Mouse (Mus musculus) small intestine, adult 2 months (tissue): ENCODE measurements around the gene Hsdl2. TPM values are rescaled to one million over a fixed set of nuclear protein-coding genes. Genes with fewer than 3 reads are reported as not detected.

Experiments
- H3K27ac ChIP-seq: fragments of 200-500 bp; 2 replicates; pipeline ENCODE4 v1.5.1; 2012; ENCODE audit warnings: low read depth, low read length, control low read depth, inconsistent platforms; ENCODE audit not compliant: insufficient read depth
- H3K27me3 ChIP-seq: fragments of 200-500 bp; 2 replicates; pipeline ENCODE4 v1.6.1; 2012; ENCODE audit warnings: mild to moderate bottlenecking, moderate library complexity, low read length, inconsistent platforms; ENCODE audit not compliant: control insufficient read depth, insufficient read depth
- H3K36me3 ChIP-seq: fragments of 200-500 bp; 2 replicates; pipeline ENCODE4 v1.6.1; 2012; ENCODE audit warnings: mild to moderate bottlenecking, low read length, control low read depth, inconsistent platforms; ENCODE audit not compliant: control insufficient read depth, insufficient read depth
- H3K4me1 ChIP-seq: fragments of 200-500 bp; 2 replicates; pipeline ENCODE4 v1.6.1; 2012; ENCODE audit warnings: low read length, inconsistent platforms, mixed read lengths; ENCODE audit not compliant: control insufficient read depth, insufficient read depth, insufficient read length
- H3K4me3 ChIP-seq: fragments of 200-500 bp; 2 replicates; pipeline ENCODE4 v1.5.1; 2012; ENCODE audit warnings: low read depth, mild to moderate bottlenecking, control low read depth, inconsistent platforms, low read length, moderate library complexity
- CTCF ChIP-seq: fragments of 200-500 bp; IDR thresholded peaks from 2 replicates; pipeline ENCODE4 v1.5.1; 2012; ENCODE audit warnings: low read depth, mild to moderate bottlenecking, control low read depth, inconsistent platforms, low read length, moderate library complexity, mixed read lengths; ENCODE audit not compliant: insufficient replicate concordance, insufficient read length; ENCODE audit errors: extremely low read depth
- POLR2A ChIP-seq: fragments of 200-500 bp; IDR thresholded peaks from 2 replicates; pipeline ENCODE4 v1.6.1; 2012; ENCODE audit warnings: low read depth, mild to moderate bottlenecking, control low read depth, inconsistent platforms, low read length, moderate library complexity
- WGBS: fragments of 180-500 bp; shearing (Covaris S2); methylation state at CpG from one replicate; pipeline ENCODE4 v1.1.7; 2018; 5-methylcytosine and 5-hydroxymethylcytosine counted together
- polyA plus RNA-seq: library from polyadenylated mRNA; depleted of rRNA; stranded (reverse); fragments of >200 nt; gene quantifications from 2 replicates; pipeline ENCODE4 v1.2.3, GENCODE M21; 2012

Hsdl2 gene
- polyA plus RNA-seq, 1 experiment: 3.8 TPM

- TF ChIP-seq CTCF: no peak
- no peak for TF ChIP-seq POLR2A
- Histone ChIP-seq H3K27ac (peak overlapping the region; percentile 8; the same call in 1 of the 2 replicates), H3K36me3 (no peaks in the 10 kb centered on the region), H3K4me1 (peaks cover 2% of the 10 kb centered on the region; the same call in 1 of the 2 replicates), H3K4me3 (no peak overlapping the region), H3K27me3 (no peaks in the 10 kb centered on the region)
- WGBS: 13% methylated on average over 7 of the region's 7 CpGs
These were observed 34.9 kb upstream of the Hsdl2 start for GRCm38 (mm10) chr4:59546285-59547071.

DNA sequence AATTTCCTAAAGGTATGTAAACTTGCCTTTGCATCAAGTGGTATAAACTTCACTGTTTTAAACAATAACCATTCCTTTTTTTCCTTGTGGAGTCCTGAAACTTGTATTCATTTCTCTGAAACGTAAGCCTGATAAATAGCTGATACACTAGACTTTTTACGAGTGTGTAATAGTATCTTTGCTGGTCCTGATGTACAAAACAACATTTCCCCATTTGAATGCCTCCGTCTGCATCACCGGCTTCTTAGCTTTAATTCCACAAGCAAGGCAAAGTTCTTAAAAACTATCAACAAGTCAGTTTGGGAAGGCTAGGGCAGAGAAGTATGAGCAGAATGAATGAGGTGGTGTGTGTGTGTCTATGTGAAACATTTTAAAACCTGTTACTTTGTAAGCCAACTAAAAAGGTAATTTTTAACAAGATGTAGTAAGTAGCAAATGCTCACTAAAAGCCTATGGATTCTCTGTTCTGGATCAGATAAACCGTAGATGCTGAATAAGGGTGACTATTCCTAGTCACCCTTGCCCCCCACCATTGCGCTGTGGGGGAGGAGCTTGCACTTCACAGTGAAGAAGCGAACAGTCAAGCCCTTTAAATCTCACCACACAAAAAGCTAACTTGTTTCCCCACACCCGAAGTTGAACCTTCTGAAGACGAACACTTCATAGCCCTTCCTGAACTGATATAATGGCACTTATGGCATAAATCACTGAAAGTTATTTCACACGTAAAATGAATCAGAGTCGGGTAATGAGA, 34.0 kb upstream of the Hsdl2 start:
- peak overlapping the region; percentile 55; the same call in 1 of the 2 replicates for H3K27ac ChIP-seq
- H3K4me1 ChIP-seq: peaks cover 5% of the 10 kb centered on the region
- WGBS: 8% methylated on average over 11 of the region's 11 CpGs
- H3K36me3 ChIP-seq: no peaks in the 10 kb centered on the region
- TF ChIP-seq CTCF (no peak), POLR2A (no peak)
- no peaks in the 10 kb centered on the region for H3K27me3 ChIP-seq
- peak overlapping the region; percentile 45 for H3K4me3 ChIP-seq

- peak overlapping the region; percentile 98 for H3K27ac ChIP-seq
- H3K27me3 ChIP-seq: no peaks in the 10 kb centered on the region
- H3K36me3 ChIP-seq: no peaks in the 10 kb centered on the region
- 1% methylated on average over 18 of the region's 18 CpGs for WGBS
- H3K4me1 ChIP-seq: peaks cover 7% of the 10 kb centered on the region; the same call in 1 of the 2 replicates
- peak overlapping the region; percentile 85 for H3K4me3 ChIP-seq
- no peak for TF ChIP-seq POLR2A
- TF ChIP-seq CTCF: no peak
These were observed 33.3 kb upstream of the Hsdl2 start for GRCm38 (mm10) chr4:59548011-59548559.

DNA sequence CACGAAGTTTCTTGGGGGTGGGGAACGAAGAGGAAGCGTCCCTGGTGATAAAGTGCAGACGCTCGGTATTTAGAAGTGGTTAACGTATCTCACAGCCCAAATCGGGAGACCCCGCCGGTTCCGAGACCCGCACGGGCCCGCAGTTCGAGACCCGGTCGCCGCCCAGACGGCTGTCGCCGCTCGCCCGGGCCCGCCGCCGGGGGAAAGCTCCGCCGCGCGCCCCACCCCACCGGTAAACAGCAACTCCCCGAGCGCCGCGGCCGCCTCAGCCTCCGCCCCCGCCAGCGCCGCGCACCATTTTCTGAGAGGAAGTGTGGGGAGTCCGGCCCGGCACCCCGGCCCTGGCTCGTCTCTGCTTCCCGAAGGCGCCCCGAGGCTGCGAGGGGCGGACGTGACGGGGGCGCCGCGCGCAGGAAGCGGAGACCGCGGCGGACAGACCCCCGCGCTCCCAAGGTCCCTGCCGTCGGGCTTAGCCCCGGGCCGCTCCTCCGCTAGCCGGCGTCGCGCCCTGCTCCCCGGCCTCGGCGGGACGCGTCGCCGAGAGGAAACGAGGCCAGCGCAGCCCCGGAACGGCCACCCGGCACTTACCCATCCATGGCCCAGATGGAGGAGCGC, 32.7 kb upstream of the Hsdl2 start:
- under 1% methylated on average over 82 of the region's 83 CpGs for WGBS
- no peak for TF ChIP-seq CTCF
- no peak for TF ChIP-seq POLR2A

GRCm38 (mm10) chr4:59549175-59549976, 32.0 kb upstream of the Hsdl2 start, which contains the start of gene Ptbp3:
Ptbp3 (minus strand) TSS chr4:59549364.
- 1% methylated on average over 79 of the region's 83 CpGs for WGBS
- Histone ChIP-seq H3K4me3 (peak within 1 kb of the TSS; percentile 85), H3K36me3 (no peaks in the 10 kb centered on the region), H3K27ac (peak within 1 kb of the TSS; percentile 98), H3K4me1 (peaks cover 10% of the 10 kb centered on the region; the same call in 1 of the 2 replicates), H3K27me3 (no peaks in the 10 kb centered on the region)
- TF ChIP-seq POLR2A: peak; percentile 82
- no peak for TF ChIP-seq CTCF

More for the DNA sequence above, 32.7 kb upstream of the Hsdl2 start:
- H3K36me3 ChIP-seq: no peaks in the 10 kb centered on the region
- H3K4me3 ChIP-seq: peak overlapping the region; percentile 85
- H3K4me1 ChIP-seq: peaks cover 7% of the 10 kb centered on the region; the same call in 1 of the 2 replicates
- H3K27me3 ChIP-seq: no peaks in the 10 kb centered on the region
- peak overlapping the region; percentile 98 for H3K27ac ChIP-seq

DNA sequence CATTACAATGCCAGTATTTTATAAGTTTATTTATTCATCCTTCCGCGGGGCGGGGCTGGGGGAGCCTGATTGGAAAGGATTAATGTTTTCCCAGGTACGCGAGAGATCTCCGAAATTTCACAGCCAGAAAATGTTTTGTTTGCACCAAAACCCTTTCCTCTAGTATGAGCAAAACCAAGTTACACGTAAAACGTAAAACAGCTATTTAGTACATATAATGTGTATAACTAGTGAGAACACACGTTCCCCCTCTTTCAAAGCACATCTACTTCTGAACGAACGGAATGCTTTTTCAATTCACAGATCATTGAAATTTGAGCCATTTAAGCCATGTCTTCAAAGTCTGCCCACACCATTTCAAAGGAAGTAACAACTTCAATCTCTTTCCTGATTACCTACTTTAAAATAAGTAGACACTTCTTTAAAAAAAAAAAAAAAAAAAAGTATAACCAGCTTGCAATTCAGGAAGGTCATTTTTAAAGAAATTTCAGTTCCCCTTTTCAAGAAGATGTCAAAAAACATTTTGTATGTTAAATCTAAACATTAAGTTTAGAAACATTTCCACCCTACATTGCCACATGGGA, 31.3 kb upstream of the Hsdl2 start:
- H3K27me3 ChIP-seq: no peaks in the 10 kb centered on the region
- H3K27ac ChIP-seq: peak overlapping the region; percentile 91
- H3K4me1 ChIP-seq: peaks cover 10% of the 10 kb centered on the region; the same call in 1 of the 2 replicates
- no peak for TF ChIP-seq POLR2A
- no peak for TF ChIP-seq CTCF
- H3K36me3 ChIP-seq: no peaks in the 10 kb centered on the region
- WGBS: 8% methylated on average over 11 of the region's 11 CpGs
- peak overlapping the region; percentile 69 for H3K4me3 ChIP-seq
